Mouse (Mus musculus) activated CD4-positive, CD25-positive, alpha-beta regulatory T cell, adult 9 weeks (primary cell): ENCODE results near the gene Ins1. TPM values are rescaled to one million over a fixed set of nuclear protein-coding genes. Genes with fewer than 3 reads are reported as not detected.

Experiments
- polyA plus RNA-seq: library from polyadenylated mRNA; unstranded; fragments of 100-300 nt; shearing (Covaris generic); gene quantifications from one replicate; pipeline ENCODE4 v1.2.1, GENCODE M21; 2017

The Ins1 gene
- not detected for polyA plus RNA-seq

GRCm38 (mm10) chr19:52263997-52264396 lies at the start of gene Ins1:
Gene Ins1, plus strand, starts transcription at chr19:52264297.

